Comparison of ENCODE assay signal across 17 mouse cellular contexts in genomic region chr2:110351843-110352251, GRCm38 (mm10). TPM values are rescaled to one million over a fixed set of nuclear protein-coding genes. Genes with fewer than 3 reads are reported as not detected.
A peak's percentile ranks its signal among the peaks of the same experiment; 100 is the strongest.
DNase-seq lines count a peak whose midpoint lies in the region; ATAC-seq and TF ChIP-seq lines count a peak whose summit lies in the region.
"Had no signal": no experiment of that assay in that cellular context is flagged by ENCODE, and none has a peak within 500 bp of the region (broad histone marks: within the 10 kb centered on the region; RNA-seq: fewer than 3 reads in every experiment).

No protein-coding gene starts in this region.

- H3K36me3 ChIP-seq in embryonic facial prominence, embryonic 15.5 days: no peaks in the 10 kb centered on the region
- H3K36me3 ChIP-seq in midbrain, embryonic 14.5 days (ENCODE audit: control insufficient read depth, insufficient read depth, low read length): no peaks in the 10 kb centered on the region
- H3K36me3 ChIP-seq: liver, embryonic 12.5 days had no signal

- no peak overlapping the region for H3K9ac ChIP-seq in embryonic facial prominence, embryonic 15.5 days
- no peak overlapping the region for H3K9ac ChIP-seq in midbrain, embryonic 14.5 days (replicated peaks; ENCODE audit: low read length)
- H3K9ac ChIP-seq: liver, embryonic 12.5 days had no signal

- no peak for ATAC-seq in embryonic facial prominence, embryonic 15.5 days (ENCODE audit: insufficient number of reproducible peaks, low FRiP score, low TSS enrichment, low read depth)
- ATAC-seq in midbrain, embryonic 14.5 days (ENCODE audit: low FRiP score, low TSS enrichment): peak; percentile 68; the same call in 1 of the 2 replicates
- ATAC-seq: inflammation-experienced regulatory T-cells, adult 6 months; liver, embryonic 12.5 days had no signal

- no peak overlapping the region for H3K27ac ChIP-seq in cerebellum, adult 2 months (ENCODE audit: insufficient read depth, low read length)
- H3K27ac ChIP-seq in embryonic facial prominence, embryonic 15.5 days (replicated peaks): 0 out of 2 replicates have a peak overlapping the region, but pooled peaks have one; percentile 22
- H3K27ac ChIP-seq in midbrain, embryonic 14.5 days (replicated peaks; ENCODE audit: low read depth, low read length): no peak overlapping the region
- H3K27ac ChIP-seq: liver, embryonic 12.5 days had no signal

- no peaks in the 10 kb centered on the region for H3K27me3 ChIP-seq in cerebellum, adult 2 months (ENCODE audit: control insufficient read depth, insufficient read depth, low read length)
- H3K27me3 ChIP-seq in embryonic facial prominence, embryonic 15.5 days: no peaks in the 10 kb centered on the region
- no peaks in the 10 kb centered on the region for H3K27me3 ChIP-seq in midbrain, embryonic 14.5 days (ENCODE audit: control insufficient read depth, insufficient read depth, low read length)
- H3K27me3 ChIP-seq: liver, embryonic 12.5 days had no signal

- no peaks in the 10 kb centered on the region for H3K4me1 ChIP-seq in cerebellum, adult 2 months (ENCODE audit: control insufficient read depth, insufficient read depth, low read length)
- peaks cover 6% of the 10 kb centered on the region; the same call in 1 of the 2 replicates for H3K4me1 ChIP-seq in embryonic facial prominence, embryonic 15.5 days
- 0 out of 2 replicates have a peak, but pooled peaks cover 5% of the 10 kb centered on the region for H3K4me1 ChIP-seq in midbrain, embryonic 14.5 days (ENCODE audit: control insufficient read depth, insufficient read depth, low read length)
- H3K4me1 ChIP-seq: liver, embryonic 12.5 days had no signal

- no peak overlapping the region for H3K4me3 ChIP-seq in cerebellum, adult 2 months (replicated peaks; ENCODE audit: insufficient read depth, low read depth, low read length)
- H3K4me3 ChIP-seq in embryonic facial prominence, embryonic 15.5 days (replicated peaks): no peak overlapping the region
- no peak overlapping the region for H3K4me3 ChIP-seq in midbrain, embryonic 14.5 days (replicated peaks; ENCODE audit: low read depth, low read length)
- H3K4me3 ChIP-seq: liver, embryonic 12.5 days had no signal

- no peak overlapping the region for H3K4me2 ChIP-seq in embryonic facial prominence, embryonic 15.5 days (replicated peaks)
- H3K4me2 ChIP-seq in midbrain, embryonic 14.5 days (ENCODE audit: low read length): no peak overlapping the region
- H3K4me2 ChIP-seq: liver, embryonic 12.5 days had no signal

- TF ChIP-seq POLR2A in cerebellum, adult 2 months (IDR thresholded peaks at IDR 0.05; ENCODE audit: borderline replicate concordance, insufficient read depth, low read length): no peak

- peak; percentile 9 to 21 for DNase-seq in cerebellum, postnatal 10 days
- DNase-seq in cerebellum, adult 2 months: no peak
- DNase-seq in kidney, postnatal 14 days: peak; percentile 17
- DNase-seq in kidney, adult 8-10 months: no peak
- peak; percentile 58 for DNase-seq in midbrain, embryonic 14.5 days
- DNase-seq in layer of hippocampus, postnatal 36 days: no peak
- no peak for DNase-seq in right cerebral cortex, adult 18-20 months
- DNase-seq: cerebellum, adult 11-12 months; embryo, embryonic 11 days; gastrocnemius, postnatal 25 days; lung, postnatal 4 days; retina, postnatal 1 day had no signal

- no peak for TF ChIP-seq CTCF in cerebellum, adult 2 months (IDR thresholded peaks at IDR 0.05; ENCODE audit: borderline replicate concordance, insufficient read depth, low read depth, low read length)

- no peaks in the 10 kb centered on the region for H3K9me3 ChIP-seq in embryonic facial prominence, embryonic 15.5 days (replicated peaks)
- no peaks in the 10 kb centered on the region for H3K9me3 ChIP-seq in midbrain, embryonic 14.5 days (ENCODE audit: control insufficient read depth, low read length)
- H3K9me3 ChIP-seq: liver, embryonic 12.5 days had no signal

- WGBS in cerebellum, adult 2 months: 27% methylated on average over 5 of the region's 5 CpGs
- WGBS in embryonic facial prominence, embryonic 15.5 days: 37% methylated on average over 5 of the region's 5 CpGs
- 23% methylated on average over 5 of the region's 5 CpGs for WGBS in midbrain, embryonic 14.5 days

RNA-seq across cellular contexts. Expression of gene Fibin, which starts 11.1 kb away (rescaled TPM):
- polyA plus RNA-seq in cerebellum, adult 2 months (2012; rRNA removed): 4.3 and 5.0 TPM in 2 replicates
- 101 and 112 TPM in 2 replicates for polyA plus RNA-seq in embryonic facial prominence, embryonic 15.5 days (2015; fragmentation: Nextera tagmentation; extraction: Ambion mirVana)
- 1.5 and 2.4 TPM in 2 replicates for polyA plus RNA-seq in midbrain, embryonic 14.5 days (2014; fragmentation: Nextera tagmentation; extraction: Ambion mirVana)
- total RNA-seq in layer of hippocampus, postnatal 36 days (2021): 1 to 10 TPM; 3.1 to 4.3 TPM
- polyA plus RNA-seq: inflammation-experienced regulatory T-cells, adult 6 months had no signal

RNA-seq across cellular contexts. Expression of gene Bbox1, which starts 37.5 kb away (rescaled TPM):
- 10.0 and 10.2 TPM in 2 replicates for polyA plus RNA-seq in cerebellum, adult 2 months (2012; rRNA removed)
- 1.6 and 1.8 TPM in 2 replicates for polyA plus RNA-seq in embryonic facial prominence, embryonic 15.5 days (2015; fragmentation: Nextera tagmentation; extraction: Ambion mirVana)
- polyA plus RNA-seq in midbrain, embryonic 14.5 days (2014; fragmentation: Nextera tagmentation; extraction: Ambion mirVana): 0.11 and 0.35 TPM in 2 replicates
- under 1 TPM; 0.77 to 0.83 TPM for total RNA-seq in layer of hippocampus, postnatal 36 days (2021)
- total RNA-seq: adrenal gland, postnatal 36 days had no signal
- polyA plus RNA-seq: inflammation-experienced regulatory T-cells, adult 6 months; spleen, adult 2 months had no signal

Comparison
In these comparisons a context has a peak if more than half of its experiments do, and no peak if none do; other contexts are left out.
1. DNase-seq: peak in cerebellum, postnatal 10 days (2 of 2), kidney, postnatal 14 days (single experiment) and midbrain, embryonic 14.5 days (single experiment); none in cerebellum, adult 2 months (0 of 2), kidney, adult 8-10 months (0 of 2), layer of hippocampus, postnatal 36 days (0 of 2) and right cerebral cortex, adult 18-20 months (single experiment).
2. RNA of gene Fibin, which starts 11.1 kb away (polyA plus RNA-seq): 101 to 112 TPM in embryonic facial prominence, embryonic 15.5 days; 4.3 to 5.0 TPM in cerebellum, adult 2 months and 1.5 to 2.4 TPM in midbrain, embryonic 14.5 days; every median in the first group is over 10 times any median in the second.